ENCODE assay signal across 26 mouse cellular contexts in the genomic region with DNA sequence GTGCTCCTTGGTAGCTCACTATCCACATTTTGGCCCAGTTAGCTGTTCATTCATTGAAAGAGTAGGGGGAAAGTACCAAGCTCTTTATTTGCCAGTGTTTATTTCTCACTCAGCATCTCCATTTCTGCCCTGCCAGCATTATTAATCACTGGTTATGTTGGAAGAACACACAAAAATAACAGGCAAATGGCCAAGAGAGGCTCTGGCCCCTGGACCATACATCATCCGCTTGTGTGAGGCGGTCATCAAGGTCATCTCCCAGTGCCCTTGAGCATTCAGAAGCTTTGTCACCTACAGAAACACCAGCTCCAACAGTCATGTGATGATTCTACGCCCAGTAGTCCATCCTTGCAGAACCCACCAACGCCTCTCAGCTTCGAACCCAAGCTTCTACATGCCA.
A peak's percentile ranks its signal among the peaks of the same experiment; 100 is the strongest.
DNase-seq lines count a peak whose midpoint lies in the region; ATAC-seq lines count a peak whose summit lies in the region.
"Had no signal": no experiment of that assay in that cellular context is flagged by ENCODE, and none has a peak within 500 bp of the region (broad histone marks: within the 10 kb centered on the region; RNA-seq: fewer than 3 reads in every experiment).

No protein-coding gene starts in this region.

- ATAC-seq in heart, embryonic 11.5 days (replicated peaks; ENCODE audit: insufficient number of reproducible peaks, low FRiP score, low TSS enrichment) = no peak
- no peak for ATAC-seq in midbrain, embryonic 14.5 days (ENCODE audit: low FRiP score, low TSS enrichment)
- ATAC-seq: activated CD4-positive, CD25-positive, alpha-beta regulatory T cell, adult 4 months; CD4-positive, CD25-positive, alpha-beta regulatory T cell, adult 4 months; forebrain, embryonic 13.5 days; forebrain, embryonic 16.5 days; hindbrain, postnatal 0 days; inflammation-experienced regulatory T-cells, adult 6 months; intestine, embryonic 16.5 days had no signal

- H3K9ac ChIP-seq in heart, embryonic 11.5 days (ENCODE audit: low read depth, low read length) = no peak overlapping the region
- no peak overlapping the region for H3K9ac ChIP-seq in midbrain, embryonic 14.5 days (replicated peaks; ENCODE audit: low read length)
- H3K9ac ChIP-seq: forebrain, embryonic 13.5 days; heart, embryonic 13.5 days; hindbrain, embryonic 14.5 days had no signal

- H3K27me3 ChIP-seq in heart, embryonic 11.5 days (ENCODE audit: control insufficient read depth, insufficient read depth, low read length) = no peaks in the 10 kb centered on the region
- H3K27me3 ChIP-seq in midbrain, embryonic 14.5 days (ENCODE audit: control insufficient read depth, insufficient read depth, low read length) = no peaks in the 10 kb centered on the region
- H3K27me3 ChIP-seq: forebrain, embryonic 13.5 days; heart, embryonic 13.5 days had no signal

- no peaks in the 10 kb centered on the region for H3K36me3 ChIP-seq in heart, embryonic 11.5 days (ENCODE audit: control insufficient read depth, insufficient read depth, low read length)
- no peaks in the 10 kb centered on the region for H3K36me3 ChIP-seq in midbrain, embryonic 14.5 days (ENCODE audit: control insufficient read depth, insufficient read depth, low read length)
- H3K36me3 ChIP-seq: forebrain, embryonic 10.5 days; heart, embryonic 13.5 days had no signal

- WGBS in heart, embryonic 11.5 days (ENCODE audit: insufficient replicate concordance) = 83% methylated on average over 5 of the region's 5 CpGs
- 95% methylated on average over 5 of the region's 5 CpGs for WGBS in midbrain, embryonic 14.5 days

- H3K27ac ChIP-seq in heart, embryonic 11.5 days (ENCODE audit: low read depth, low read length) = no peak overlapping the region
- H3K27ac ChIP-seq in midbrain, embryonic 14.5 days (replicated peaks; ENCODE audit: low read depth, low read length) = no peak overlapping the region
- H3K27ac ChIP-seq: forebrain, embryonic 10.5 days; forebrain, embryonic 13.5 days; heart, embryonic 13.5 days; hindbrain, embryonic 14.5 days; hindbrain, postnatal 0 days had no signal

- H3K4me3 ChIP-seq in heart, embryonic 11.5 days (ENCODE audit: low read depth, low read length) = no peak overlapping the region
- no peak overlapping the region for H3K4me3 ChIP-seq in midbrain, embryonic 14.5 days (replicated peaks; ENCODE audit: low read depth, low read length)
- H3K4me3 ChIP-seq: forebrain, embryonic 10.5 days; forebrain, embryonic 13.5 days; heart, embryonic 13.5 days had no signal

- DNase-seq in adrenal gland, adult 2 months = peak; percentile 69
- DNase-seq in adrenal gland, adult 18-20 months (ENCODE audit: low spot score in 2 of 2) = no peak
- peak; percentile 62 for DNase-seq in NIH3T3 (ENCODE audit: low read depth)
- peak; percentile 52 for DNase-seq in adrenal gland, postnatal 10 days
- peak; percentile 44 to 71 for DNase-seq in adrenal gland, postnatal 36 days
- DNase-seq in left cerebral cortex, adult 9 months (ENCODE audit: low spot score in 2 of 2) = no peak
- no peak for DNase-seq in midbrain, embryonic 14.5 days
- DNase-seq: cerebellum, adult 18-20 months; cerebellum, adult 9-10 months; cerebellum, postnatal 14 days; gastrocnemius, postnatal 14 days; heart, adult 18-20 months; heart, postnatal 14 days; heart, postnatal 4 days; kidney, adult 18-20 months had no signal

- no peak overlapping the region for H3K4me2 ChIP-seq in heart, embryonic 11.5 days
- H3K4me2 ChIP-seq in midbrain, embryonic 14.5 days (ENCODE audit: low read length) = no peak overlapping the region
- H3K4me2 ChIP-seq: forebrain, embryonic 13.5 days; heart, embryonic 13.5 days; hindbrain, embryonic 14.5 days had no signal

- H3K4me1 ChIP-seq in heart, embryonic 11.5 days (ENCODE audit: control insufficient read depth, insufficient read depth, low read length) = no peaks in the 10 kb centered on the region
- H3K4me1 ChIP-seq in midbrain, embryonic 14.5 days (ENCODE audit: control insufficient read depth, insufficient read depth, low read length) = 0 out of 2 replicates have a peak, but pooled peaks cover 3% of the 10 kb centered on the region
- H3K4me1 ChIP-seq: forebrain, embryonic 13.5 days; heart, embryonic 13.5 days had no signal

- no peaks in the 10 kb centered on the region for H3K9me3 ChIP-seq in heart, embryonic 11.5 days (replicated peaks; ENCODE audit: control insufficient read depth, low read length)
- no peaks in the 10 kb centered on the region for H3K9me3 ChIP-seq in midbrain, embryonic 14.5 days (ENCODE audit: control insufficient read depth, low read length)
- H3K9me3 ChIP-seq: forebrain, embryonic 10.5 days; forebrain, embryonic 13.5 days; heart, embryonic 13.5 days had no signal

Comparison
In these comparisons a context has a peak if more than half of its experiments do, and no peak if none do; other contexts are left out.
1. DNase-seq: peak in adrenal gland, adult 2 months (single experiment), NIH3T3 (single experiment), adrenal gland, postnatal 10 days (single experiment) and adrenal gland, postnatal 36 days (2 of 2); none in adrenal gland, adult 18-20 months (0 of 2), left cerebral cortex, adult 9 months (0 of 2) and midbrain, embryonic 14.5 days (single experiment).